Mouse (Mus musculus): ENCODE measurements around the gene Dgcr6. TPM values are rescaled to one million over a fixed set of nuclear protein-coding genes. Genes with fewer than 3 reads are reported as not detected.

Dgcr6 gene
- polyA plus RNA-seq, 1 experiment: 81.1 TPM

- WGBS: 1% methylated on average over 81 of the region's 81 CpGs
- DNase-seq (ENCODE audit: low read depth, low spot score): peak; percentile 70
Measured at GRCm38 (mm10) chr16:18066060-18067009, 13.7 kb downstream of the Dgcr6 start.

DNA sequence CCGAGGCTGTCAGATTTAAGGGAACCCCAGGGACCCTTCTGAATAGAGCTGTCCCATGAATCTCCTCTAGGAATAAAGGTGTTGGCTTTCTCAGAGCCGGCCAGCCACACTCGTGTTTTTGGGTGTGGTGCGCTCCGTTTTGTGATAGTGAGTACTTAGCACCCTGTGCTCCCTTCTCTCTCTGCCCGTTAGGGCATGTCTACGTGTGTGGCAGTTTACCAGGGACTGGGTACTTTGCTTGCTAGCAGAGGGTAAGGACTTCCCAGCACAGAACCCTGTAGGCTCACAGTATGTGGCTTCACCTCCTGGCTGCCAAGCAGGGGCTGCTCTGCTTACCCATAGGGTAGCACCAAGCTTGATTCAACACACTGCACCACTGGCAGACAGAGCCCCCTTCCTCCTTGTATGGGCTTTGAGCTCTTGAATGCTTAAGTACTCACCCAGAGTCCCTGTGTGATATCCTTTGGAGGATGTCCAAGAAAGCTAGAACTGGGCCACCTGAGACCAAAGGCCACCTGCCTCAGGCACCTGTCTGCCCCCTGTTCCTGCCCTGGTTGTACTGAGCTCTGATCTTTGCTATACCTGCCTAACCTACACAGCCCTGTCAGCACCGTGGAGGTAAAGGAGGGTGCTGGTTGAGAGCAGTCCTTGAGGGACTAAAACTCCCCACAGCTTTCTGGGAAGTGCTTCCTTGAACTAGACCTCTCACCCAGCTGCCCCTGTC lies 16.2 kb downstream of the Dgcr6 start:
- 68% methylated on average over 8 of the region's 8 CpGs for WGBS
- DNase-seq (ENCODE audit: low read depth, low spot score): no peak

GRCm38 (mm10) chr16:18070798-18071197 lies 18.1 kb downstream of the Dgcr6 start:
- no peak for DNase-seq (ENCODE audit: low read depth, low spot score)
- WGBS: 97% methylated on average over 5 of the region's 5 CpGs

- WGBS: 98% methylated on average over 13 of the region's 13 CpGs
- no peak for DNase-seq (ENCODE audit: low read depth, low spot score)
Measured at GRCm38 (mm10) chr16:18072089-18072488, 19.4 kb downstream of the Dgcr6 start.

GRCm38 (mm10) chr16:18073259-18073962 lies 20.8 kb downstream of the Dgcr6 start:
- 64% methylated on average over 9 of the region's 9 CpGs for WGBS
- no peak for DNase-seq (ENCODE audit: low read depth, low spot score)

GRCm38 (mm10) chr16:18074611-18075010 lies 22.0 kb downstream of the Dgcr6 start:
- no peak for DNase-seq (ENCODE audit: low read depth, low spot score)
- 53% methylated on average over 5 of the region's 5 CpGs for WGBS

DNA sequence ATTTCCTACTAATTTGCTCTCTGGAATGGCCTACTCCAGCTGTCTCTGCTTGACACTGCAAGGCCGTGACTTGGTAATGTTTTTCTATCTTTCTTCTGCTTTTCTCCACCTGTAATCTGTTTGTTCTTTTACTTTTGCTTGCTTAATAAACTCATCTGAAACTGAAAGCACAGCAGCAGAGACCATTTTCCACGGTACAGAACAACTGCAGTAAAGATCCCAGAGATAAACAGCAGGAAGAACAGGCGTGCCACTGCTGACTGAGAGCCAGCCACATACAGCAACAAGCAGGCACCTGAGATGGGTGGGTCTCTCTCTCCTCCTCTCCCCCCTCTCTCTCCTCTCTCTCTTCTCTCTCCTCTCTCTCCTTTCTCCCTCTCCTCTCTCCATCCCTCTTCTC lies 22.5 kb downstream of the Dgcr6 start:
- 9% methylated on average over 3 of the region's 3 CpGs for WGBS
- DNase-seq (ENCODE audit: low read depth, low spot score): no peak

DNA sequence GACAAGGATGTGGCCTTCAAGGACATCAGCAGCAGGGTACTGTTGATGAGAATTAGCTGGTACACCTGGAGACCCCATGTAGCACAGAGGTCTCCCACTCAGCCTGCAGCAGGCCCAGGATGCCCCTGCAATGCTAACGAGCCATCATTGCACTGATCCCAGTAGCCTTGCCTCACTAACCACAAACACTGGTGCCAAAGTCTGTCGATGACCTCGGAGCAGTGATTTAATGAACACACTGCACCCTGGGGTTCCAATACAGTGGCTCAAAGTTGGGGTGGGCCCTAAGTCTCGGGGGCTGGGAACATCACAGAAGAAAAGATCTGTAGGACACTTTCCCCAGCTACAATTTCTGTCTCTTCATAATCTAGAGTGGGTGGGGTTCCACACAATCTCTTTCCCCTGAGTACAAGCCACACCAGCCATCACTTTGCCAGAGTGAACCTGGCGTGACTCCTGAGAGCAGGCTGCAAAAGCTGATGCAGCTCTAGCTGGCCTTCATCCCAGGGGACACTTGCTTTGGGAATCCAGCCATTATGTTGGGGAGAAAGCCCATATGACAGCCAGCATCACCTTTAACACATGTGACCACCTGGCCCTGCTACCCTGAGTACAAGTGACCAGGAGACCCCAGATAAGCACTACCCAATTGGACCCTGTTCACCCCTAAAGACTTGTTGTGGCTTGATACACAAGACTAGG lies 25.8 kb downstream of the Dgcr6 start:
- WGBS: 86% methylated on average over 5 of the region's 5 CpGs

DNA sequence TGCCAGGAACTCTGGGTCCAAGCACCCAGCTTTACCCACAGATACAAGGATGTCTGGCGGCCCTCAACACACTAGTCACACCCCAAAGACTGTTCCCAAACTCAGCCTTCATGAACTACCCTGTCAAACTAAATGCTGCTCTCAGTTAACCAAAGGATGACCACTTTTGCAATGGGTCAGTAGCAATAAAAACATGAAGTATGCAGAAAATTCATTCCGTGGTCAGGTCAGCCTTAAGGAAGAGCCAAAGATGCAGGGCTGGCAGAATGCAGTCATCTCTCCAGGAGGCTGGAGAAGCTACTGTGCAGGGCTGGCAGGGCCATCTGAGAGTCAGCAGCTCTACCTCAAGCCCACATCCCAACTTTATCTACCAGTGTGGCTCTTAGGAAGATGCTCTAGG lies 26.6 kb downstream of the Dgcr6 start:
- WGBS: 94% methylated on average over 2 of the region's 2 CpGs
- no peak for DNase-seq (ENCODE audit: low read depth, low spot score)

More for the DNA sequence above, 25.8 kb downstream of the Dgcr6 start:
- no peak for DNase-seq (ENCODE audit: low read depth, low spot score)

- WGBS: 90% methylated on average over 7 of the region's 7 CpGs
- no peak for DNase-seq (ENCODE audit: low read depth, low spot score)
Measured at GRCm38 (mm10) chr16:18080171-18080570, 27.5 kb downstream of the Dgcr6 start.

DNA sequence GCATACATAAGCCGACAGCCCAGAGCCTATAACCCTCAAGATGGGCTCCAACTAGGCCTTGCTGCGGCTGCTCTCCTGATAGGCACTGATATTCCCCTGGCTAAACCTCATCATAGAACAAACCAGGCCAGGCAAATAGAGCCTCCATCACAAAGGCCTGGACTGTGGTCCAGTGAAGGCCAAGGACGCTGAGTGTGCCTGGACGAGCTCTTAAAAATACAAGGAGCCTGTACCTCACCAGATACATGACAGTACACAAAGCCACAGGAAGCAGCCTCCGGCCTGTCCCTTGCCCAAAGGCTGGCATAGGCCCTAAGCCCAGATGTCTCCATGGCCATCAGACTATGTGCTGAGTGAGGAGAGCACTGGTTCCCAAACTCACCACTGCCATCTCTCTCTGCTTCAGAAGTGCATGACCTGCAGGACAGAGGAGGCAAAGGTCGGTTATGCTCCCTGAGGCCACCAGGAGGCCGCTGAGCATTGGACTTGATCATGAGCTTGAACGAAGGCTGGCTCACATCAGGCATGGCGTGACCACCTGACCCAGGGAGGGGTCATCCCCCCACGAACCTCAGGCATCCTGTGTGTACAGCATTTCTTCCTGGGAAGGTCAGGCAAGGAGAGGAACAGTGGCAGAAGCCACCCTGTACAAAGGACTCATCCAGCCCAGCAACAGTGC lies 28.6 kb downstream of the Dgcr6 start:
- WGBS: 86% methylated on average over 10 of the region's 10 CpGs
- DNase-seq (ENCODE audit: low read depth, low spot score): no peak

GRCm38 (mm10) chr16:18082291-18082690 lies 29.6 kb downstream of the Dgcr6 start:
- WGBS: 38% methylated on average over 1 of the region's 1 CpGs
- no peak for DNase-seq (ENCODE audit: low read depth, low spot score)

- no peak for DNase-seq (ENCODE audit: low read depth, low spot score)
- 79% methylated on average over 18 of the region's 18 CpGs for WGBS
Measured at GRCm38 (mm10) chr16:18083231-18083951, 30.7 kb downstream of the Dgcr6 start.

DNA sequence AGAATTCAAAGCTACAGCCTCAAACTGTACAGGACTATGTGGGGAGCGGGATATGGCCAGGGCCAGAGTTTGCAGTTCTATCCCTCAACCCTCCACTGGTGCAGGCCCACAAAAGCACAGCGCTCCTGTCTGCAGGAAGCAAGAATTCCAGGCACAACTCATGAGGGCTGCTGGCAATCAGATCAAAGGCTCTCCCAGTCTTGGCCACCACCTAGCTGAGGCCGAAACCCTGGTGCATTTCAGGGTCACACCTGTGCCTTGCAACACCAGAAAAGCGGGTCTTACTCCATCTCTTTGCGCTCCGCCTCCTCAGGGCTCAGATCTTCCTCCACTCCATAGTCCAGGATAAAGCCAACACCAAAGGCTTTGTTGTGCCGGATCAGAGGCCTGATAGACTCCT lies 31.6 kb downstream of the Dgcr6 start:
- DNase-seq (ENCODE audit: low read depth, low spot score): no peak
- WGBS: 84% methylated on average over 7 of the region's 7 CpGs

DNA sequence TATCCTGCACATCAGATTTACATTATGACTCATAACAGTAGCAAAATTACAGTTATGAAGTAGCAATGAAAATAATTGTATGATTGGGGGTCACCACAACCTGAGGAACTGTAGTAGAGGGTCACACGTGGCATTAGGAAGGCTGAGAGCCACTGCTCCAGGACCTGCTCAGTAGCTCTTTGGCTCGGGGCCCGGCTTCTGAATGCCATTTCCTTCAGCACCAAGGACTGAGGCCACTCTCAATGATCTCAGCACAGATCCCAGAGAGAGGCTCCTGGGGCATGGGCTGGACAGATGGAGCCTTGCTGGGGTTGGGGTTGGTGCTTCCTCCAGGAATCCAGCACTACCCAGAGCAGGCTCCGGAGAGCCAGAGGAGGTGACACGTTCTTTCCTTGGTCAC lies 34.4 kb downstream of the Dgcr6 start:
- no peak for DNase-seq (ENCODE audit: low read depth, low spot score)
- WGBS: 83% methylated on average over 5 of the region's 5 CpGs

DNA sequence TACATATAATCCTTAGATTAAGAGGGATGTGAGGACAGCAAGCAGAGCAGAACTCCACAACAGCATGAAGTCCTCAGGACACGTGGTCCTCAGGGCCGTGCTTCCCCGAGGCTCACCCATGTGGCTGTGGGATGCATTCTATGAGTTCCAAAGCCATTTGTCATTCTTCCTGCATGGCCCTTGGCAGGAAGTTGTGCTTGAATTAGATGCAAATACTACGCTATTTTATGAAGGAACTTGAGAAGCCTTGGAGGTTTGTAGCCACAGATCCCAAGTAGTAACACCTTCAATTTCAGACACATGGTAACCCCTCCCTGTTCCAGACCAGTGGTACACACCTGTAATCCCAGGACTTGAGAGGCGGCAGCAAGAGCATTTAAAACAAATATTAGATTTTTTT lies 43.7 kb downstream of the Dgcr6 start:
- 33% methylated on average over 5 of the region's 5 CpGs for WGBS

GRCm38 (mm10) chr16:18102816-18103215 lies 50.2 kb downstream of the Dgcr6 start:
- no peak for DNase-seq (ENCODE audit: low read depth, low spot score)
- 60% methylated on average over 4 of the region's 4 CpGs for WGBS

More for the DNA sequence above, 43.7 kb downstream of the Dgcr6 start:
- DNase-seq (ENCODE audit: low read depth, low spot score): no peak

- DNase-seq (ENCODE audit: low read depth, low spot score): no peak
- WGBS: 42% methylated on average over 1 of the region's 1 CpGs
Measured at GRCm38 (mm10) chr16:18103366-18103765, 50.7 kb downstream of the Dgcr6 start.

Data from large intestine, adult 2 months (tissue).